Mouse (Mus musculus): ENCODE measurements at regions not wholly inside any gene's neighbourhood (a gene's known extent, or its start where the extent isn't known, plus 50 kb on each side); places are given as distances from the start of the nearest gene placed in this dataset.
A peak's percentile ranks its signal among the peaks of the same experiment; 100 is the strongest.
"Not testable (repeated sequence)": the region's sequence is repeated elsewhere in the genome, so short reads cannot be mapped to it uniquely, and the experiment has no call there.

GRCm38 (mm10) chr13:70213017-70213416 is 410.8 kb downstream of the Med10 start:
- no peak for DNase-seq

GRCm38 (mm10) chr13:70213622-70214021 is 411.4 kb downstream of the Med10 start:
- DNase-seq: no peak

- DNase-seq: no peak
These were observed 411.9 kb downstream of the Med10 start for GRCm38 (mm10) chr13:70214022-70214654.

GRCm38 (mm10) chr13:70216134-70216533 is 413.9 kb downstream of the Med10 start:
- DNase-seq: no peak

GRCm38 (mm10) chr13:70217429-70218133 is 415.4 kb downstream of the Med10 start:
- DNase-seq: no peak

GRCm38 (mm10) chr13:70223485-70223884 is 413.9 kb downstream of the Ice1 start:
- no peak for DNase-seq

GRCm38 (mm10) chr13:70227167-70227566 is 410.3 kb downstream of the Ice1 start:
- no peak for DNase-seq

GRCm38 (mm10) chr13:70233896-70234799 is 403.3 kb downstream of the Ice1 start:
- peak; percentile 86 to 90 for DNase-seq

GRCm38 (mm10) chr13:70243598-70244157 is 393.8 kb downstream of the Ice1 start:
- no peak for DNase-seq

- DNase-seq: no peak
These were observed 377.4 kb downstream of the Ice1 start for GRCm38 (mm10) chr13:70260003-70260496.

GRCm38 (mm10) chr13:70263654-70264053 is 373.8 kb downstream of the Ice1 start:
- no peak for DNase-seq

- DNase-seq: not testable (repeated sequence)
These were observed 360.5 kb downstream of the Ice1 start for GRCm38 (mm10) chr13:70276884-70277378.

- no peak for DNase-seq
These were observed 359.5 kb downstream of the Ice1 start for GRCm38 (mm10) chr13:70277667-70278591.

- no peak for DNase-seq
These were observed 356.2 kb downstream of the Ice1 start for GRCm38 (mm10) chr13:70281051-70281847.

- DNase-seq: no peak
These were observed 354.7 kb downstream of the Ice1 start for GRCm38 (mm10) chr13:70282731-70283130.

- DNase-seq: no peak
These were observed 354.2 kb downstream of the Ice1 start for GRCm38 (mm10) chr13:70283231-70283630.

- DNase-seq: no peak
These were observed 344.7 kb downstream of the Ice1 start for GRCm38 (mm10) chr13:70292713-70293112.

GRCm38 (mm10) chr13:70303953-70304525 is 333.4 kb downstream of the Ice1 start:
- DNase-seq: no peak

GRCm38 (mm10) chr13:70310516-70310915 is 326.9 kb downstream of the Ice1 start:
- DNase-seq: no peak

All from cerebellum, postnatal 36 days (tissue).